Mouse (Mus musculus): ENCODE measurements around the gene Chd3.
A peak's percentile ranks its signal among the peaks of the same experiment; 100 is the strongest.

The Chd3 gene

DNA sequence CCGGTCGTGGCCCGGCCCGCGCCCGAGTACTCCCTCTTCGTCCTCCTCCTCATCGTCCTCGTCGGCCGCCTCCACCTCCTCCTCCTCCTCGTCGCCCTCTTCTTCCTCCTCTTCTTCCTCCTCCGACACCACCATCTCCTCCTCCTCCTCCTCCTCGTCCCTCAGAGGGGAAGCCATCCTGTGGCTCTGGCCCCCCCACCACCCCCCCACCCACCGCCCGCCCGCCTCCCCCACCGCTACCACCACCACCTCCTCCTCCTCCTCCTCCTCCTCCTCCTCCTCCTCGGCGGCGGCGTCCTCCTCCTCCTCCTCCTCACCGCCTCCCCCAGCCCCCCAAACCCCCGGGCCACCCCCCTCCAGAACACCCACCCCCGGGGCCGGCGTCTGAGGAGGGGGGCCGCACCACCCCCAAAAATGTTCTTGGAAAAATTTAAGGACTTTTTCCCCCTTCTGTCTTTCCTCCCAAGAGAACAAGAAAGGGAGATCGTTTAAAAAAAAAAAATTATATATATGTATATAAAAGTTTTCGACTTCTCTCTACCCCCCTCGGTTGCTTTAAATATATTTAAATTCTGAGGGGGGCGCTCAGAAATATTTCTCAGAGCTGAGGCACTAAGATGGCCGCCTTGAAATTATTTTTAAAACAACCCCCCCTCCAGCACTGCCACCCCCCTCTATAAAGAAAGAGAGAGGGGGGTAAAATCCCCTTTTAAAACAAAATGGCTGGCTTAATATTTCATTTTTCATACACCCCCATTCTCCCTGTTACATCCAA lies at the start of gene Chd3:
Chd3 (minus strand) TSS at position 192 of the 775 bp plus-strand sequence.
- no peak for DNase-seq (ENCODE audit: low spot score in 2 of 2)

- peak; percentile 88 to 94 for DNase-seq (ENCODE audit: low spot score in 2 of 2)
These were observed 48.5 kb upstream of the Chd3 start for GRCm38 (mm10) chr11:69417449-69418384.

DNA sequence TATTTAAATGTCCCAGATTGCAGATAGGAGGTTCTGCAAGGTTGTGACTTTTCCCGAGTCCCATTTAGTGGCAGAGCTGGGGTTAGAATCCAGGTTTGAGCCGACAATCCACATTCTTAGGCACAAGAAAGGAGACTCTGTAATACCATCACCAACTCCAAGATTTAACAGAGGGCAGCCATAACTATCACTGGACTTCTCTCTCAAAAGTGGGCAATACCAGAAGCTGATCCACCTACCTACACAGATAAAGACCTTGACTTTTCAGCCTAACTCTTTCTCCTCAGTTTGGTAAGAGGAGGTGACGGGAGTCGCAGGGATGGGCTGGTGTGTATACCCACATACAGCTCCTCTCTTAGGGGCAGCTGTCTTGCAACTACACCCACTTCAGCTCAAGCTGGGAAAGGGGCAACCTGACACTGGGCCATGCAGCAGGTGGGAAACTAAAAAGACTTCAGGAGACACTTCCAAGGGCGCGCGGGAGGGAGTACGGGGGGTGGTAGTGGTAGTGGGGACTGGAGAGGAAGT lies 47.8 kb upstream of the Chd3 start:
- DNase-seq (ENCODE audit: low spot score in 2 of 2) = no peak

GRCm38 (mm10) chr11:69416509-69416908 lies 47.3 kb upstream of the Chd3 start:
- DNase-seq (ENCODE audit: low spot score in 2 of 2) = no peak

- DNase-seq (ENCODE audit: low spot score in 2 of 2) = peak in 1 of 2 experiments; percentile 28
These were observed 46.7 kb upstream of the Chd3 start for GRCm38 (mm10) chr11:69415668-69416451.

GRCm38 (mm10) chr11:69415327-69415667 lies 46.1 kb upstream of the Chd3 start:
- peak in 1 of 2 experiments; percentile 71 for DNase-seq (ENCODE audit: low spot score in 2 of 2)

DNA sequence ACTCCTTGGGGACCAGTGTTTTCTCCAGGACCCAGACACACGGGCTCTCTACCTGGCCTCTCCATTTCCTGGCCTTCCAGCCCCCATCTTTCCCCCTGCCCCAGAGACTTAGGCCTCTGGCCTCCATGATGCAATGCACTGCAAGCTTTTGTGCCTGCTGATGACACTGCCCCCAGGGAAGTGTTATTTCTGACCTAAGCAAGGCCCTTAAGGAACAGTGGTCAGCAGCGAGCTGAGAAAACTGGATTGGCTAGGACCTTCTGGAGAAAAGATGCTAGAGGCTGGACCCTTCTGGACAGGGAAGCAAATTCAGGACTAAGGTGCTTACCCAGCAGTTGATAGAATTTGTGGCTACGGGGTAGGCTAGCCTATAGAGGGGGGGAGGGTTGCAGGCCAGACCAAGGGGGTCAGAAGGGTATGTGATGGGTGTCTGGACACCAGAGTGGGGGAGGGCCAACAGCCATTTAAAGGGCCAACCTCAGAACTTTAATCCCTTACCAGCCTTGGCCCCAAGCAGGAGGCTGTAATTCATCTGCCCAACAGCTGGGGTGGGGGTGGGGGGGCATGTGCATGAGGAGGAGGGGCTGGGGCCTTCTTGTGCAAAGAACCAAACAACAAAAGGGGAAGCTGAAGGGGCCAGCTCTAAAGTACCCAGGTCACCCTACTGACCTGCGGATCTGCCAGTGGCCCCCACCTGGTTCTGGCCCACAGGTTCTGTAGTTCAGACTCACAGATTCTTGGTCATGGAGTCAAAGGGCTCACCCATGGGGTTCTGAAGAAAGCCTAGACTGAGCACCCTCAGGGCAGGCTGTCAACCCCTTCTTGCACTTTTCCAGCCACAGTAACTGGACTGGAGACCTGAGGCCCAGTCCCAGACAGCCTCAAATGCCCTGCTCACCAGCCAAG lies 45.5 kb upstream of the Chd3 start:
- DNase-seq (ENCODE audit: low spot score in 2 of 2) = no peak

DNA sequence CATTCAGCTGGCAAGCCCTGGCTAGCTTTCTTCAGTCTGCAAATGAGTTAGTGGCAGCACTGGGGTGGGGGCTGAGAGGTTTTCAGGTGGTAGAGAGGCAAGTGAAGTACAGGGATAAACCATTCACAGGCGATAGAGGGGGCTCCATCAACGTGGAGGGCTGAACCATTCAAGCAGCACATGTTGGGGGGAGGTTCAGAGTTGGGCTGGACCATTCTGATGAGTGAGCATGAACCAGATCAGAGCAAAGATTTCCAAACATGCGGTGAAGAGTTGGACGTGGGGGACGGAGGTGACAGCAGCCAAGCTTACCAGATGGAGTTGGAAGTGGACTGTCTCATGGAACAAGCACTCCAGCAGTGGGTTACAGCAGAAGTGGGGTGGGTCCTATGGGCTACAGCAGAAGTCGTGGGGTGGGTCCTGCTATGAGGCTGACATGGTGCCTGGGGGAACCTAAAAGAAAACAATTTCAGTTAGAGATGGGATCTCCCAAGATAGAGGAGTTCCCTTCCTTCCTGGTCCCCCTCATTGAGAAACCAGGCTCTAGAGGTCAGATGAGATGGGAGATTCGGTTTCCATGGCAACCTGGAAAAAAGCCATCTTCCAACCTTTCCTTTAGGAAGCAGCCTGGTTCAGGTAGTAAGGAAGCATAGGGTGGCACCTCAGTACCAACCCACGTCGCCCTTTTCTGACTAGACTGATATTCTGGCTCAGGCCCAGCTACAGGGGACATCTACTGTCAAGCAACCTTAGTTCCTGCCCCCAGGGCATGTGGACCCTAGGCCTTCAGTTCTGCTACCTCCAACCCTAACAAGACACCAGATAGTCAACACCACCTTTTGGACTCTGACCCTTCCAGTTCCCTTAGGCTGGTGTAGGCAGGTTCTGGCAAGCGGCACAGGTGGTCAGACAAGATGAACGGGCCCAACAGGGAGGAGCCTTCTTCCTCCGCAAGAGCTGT lies 44.3 kb upstream of the Chd3 start, which contains the start of gene Kdm6b:
Kdm6b (minus strand) TSS at position 455 of the 961 bp plus-strand sequence.
- peak; percentile 72 to 77 for DNase-seq (ENCODE audit: low spot score in 2 of 2)

DNA sequence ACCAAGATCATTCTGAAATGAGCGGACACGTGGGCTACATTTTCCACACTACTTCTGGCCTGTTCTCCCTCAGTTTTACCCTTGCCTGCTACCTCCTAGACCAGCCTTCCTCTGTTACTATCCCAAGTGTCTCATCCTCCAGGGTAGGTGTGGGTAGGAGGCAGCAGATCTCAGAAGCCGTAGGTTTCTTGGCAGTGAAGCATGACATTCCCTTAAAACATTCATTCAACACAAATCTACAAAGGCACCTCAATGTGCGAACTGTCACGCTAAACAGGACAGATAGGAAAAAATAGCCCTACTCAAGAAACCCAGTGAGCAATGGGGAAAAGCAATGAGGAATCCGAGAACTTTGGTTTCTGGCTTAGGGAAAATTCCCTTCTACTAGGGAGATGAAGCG lies 43.3 kb upstream of the Chd3 start:
- no peak for DNase-seq (ENCODE audit: low spot score in 2 of 2)

DNA sequence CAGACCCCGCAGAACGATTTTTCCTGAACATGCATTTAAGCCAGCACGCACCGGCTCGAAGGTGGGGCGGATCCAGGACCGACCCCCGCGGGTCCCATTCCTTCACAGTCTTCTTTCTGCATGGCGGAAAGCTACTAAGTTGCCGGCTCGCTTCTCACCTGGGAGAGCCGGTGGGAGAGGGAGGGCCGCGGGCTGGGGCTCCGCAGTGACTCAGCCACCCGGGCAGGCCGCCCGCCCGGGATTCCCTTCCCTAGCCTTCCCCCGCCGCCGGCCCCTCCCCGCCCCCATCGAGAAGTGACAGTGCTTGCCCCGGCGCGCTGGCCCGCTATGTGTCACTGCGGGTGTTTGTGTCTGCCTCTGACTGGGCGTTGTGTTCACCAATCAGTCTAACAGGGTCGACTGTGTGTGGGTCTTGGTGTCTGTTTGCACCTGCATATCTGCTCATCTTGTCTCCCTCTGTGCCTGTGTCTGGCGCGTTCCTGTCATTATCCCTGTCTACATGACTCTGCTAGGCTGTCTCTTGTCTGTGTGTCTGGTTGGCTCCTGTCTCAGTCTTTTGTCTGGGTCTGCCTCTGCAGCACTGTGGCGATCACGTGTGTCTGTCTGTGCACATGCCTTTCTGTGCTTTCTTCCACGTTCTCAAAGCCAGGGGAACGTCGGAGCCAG lies 42.5 kb upstream of the Chd3 start:
- peak; percentile 66 to 79 for DNase-seq (ENCODE audit: low spot score in 2 of 2)

- DNase-seq (ENCODE audit: low spot score in 2 of 2) = peak; percentile 90 to 94
These were observed 41.9 kb upstream of the Chd3 start for GRCm38 (mm10) chr11:69411073-69411535.

- peak in 1 of 2 experiments; percentile 65 for DNase-seq (ENCODE audit: low spot score in 2 of 2)
These were observed 41.3 kb upstream of the Chd3 start for GRCm38 (mm10) chr11:69410310-69411072.

DNA sequence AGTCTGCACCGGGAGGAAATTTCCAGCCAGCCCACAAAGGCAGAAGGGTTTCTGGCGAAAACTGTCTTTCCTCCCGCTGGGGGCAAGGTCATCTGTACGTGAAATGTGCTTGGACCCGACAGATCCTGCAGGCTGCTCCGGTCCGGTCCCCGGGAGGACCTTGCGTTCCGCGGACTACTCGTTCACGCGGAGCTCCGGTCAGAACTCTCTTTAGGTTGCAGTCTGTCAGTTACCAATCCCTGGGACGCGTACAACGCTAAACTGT lies 40.8 kb upstream of the Chd3 start:
- DNase-seq (ENCODE audit: low spot score in 2 of 2) = no peak

DNA sequence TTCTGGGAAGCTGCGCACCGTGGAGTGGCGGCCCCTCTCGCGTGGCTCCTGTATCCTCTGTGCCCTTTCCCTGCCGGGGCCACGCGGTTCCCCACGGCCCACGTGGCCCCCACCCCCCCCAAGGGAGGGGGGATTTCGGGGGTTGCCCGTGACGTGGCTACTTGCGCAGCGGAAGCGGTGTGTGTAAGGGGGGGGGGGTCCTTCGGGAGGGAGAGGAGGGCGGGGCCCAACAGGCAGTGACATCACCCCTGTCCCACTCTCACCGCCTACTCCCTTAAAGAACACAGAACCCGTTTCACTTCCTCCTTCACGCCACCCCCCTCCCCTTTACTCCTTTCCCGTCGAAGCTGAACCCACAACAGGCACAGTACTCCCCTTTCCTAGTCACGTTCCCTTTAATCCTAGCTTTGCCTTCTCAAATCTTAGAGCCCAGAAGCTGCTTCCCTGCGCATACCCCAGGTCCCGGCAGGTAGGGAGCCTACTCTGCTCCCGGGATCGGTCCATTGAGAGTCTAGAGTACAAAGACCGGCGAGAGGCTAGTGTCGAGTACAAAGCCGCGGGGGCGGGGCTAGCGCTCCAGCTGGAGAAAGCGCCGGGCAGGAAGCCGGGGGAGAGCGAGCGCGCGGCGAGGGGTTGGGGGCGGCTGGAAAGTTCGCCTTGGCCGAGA lies 40.3 kb upstream of the Chd3 start:
- DNase-seq (ENCODE audit: low spot score in 2 of 2) = peak; percentile 70 to 82

DNA sequence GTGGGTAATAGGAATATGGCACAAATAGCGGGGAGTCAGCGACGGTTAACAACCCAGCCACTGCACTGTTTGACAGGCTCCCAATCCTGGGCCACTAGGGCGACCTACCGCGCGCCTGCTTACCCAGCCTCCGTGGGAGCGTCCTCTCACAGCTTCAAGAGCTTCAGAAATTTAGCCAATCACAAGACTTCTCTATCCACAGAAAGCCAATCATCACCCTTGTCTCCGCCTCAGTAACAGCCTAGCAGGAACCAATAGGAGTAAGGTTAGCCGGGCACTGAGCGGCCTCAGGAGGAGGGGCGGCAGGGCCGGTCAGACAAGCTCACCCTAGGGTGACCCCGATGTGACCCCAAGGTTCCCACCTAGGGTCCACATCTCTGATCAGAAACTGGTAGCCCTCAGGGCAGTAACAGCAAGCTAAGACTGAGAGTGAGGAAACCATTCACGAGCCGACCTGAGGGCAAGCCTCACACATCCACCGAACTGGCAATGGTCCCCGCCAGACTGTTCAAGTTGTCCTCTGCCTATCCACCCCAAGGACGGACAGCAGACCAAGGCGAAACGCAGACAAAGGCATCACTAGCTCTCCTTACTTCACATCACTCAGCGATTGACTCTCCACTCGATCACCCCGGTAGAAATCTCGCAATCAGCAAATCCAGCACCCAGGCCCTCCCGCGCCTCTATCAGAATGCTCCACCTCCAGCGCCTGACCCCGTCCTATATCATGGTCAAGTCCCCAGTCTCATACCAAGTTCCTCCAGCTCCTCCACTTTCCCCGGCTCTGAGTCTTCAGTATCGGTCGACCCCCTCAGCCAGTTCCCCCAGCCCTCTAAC lies 39.6 kb upstream of the Chd3 start:
- peak; percentile 68 to 77 for DNase-seq (ENCODE audit: low spot score in 2 of 2)

DNA sequence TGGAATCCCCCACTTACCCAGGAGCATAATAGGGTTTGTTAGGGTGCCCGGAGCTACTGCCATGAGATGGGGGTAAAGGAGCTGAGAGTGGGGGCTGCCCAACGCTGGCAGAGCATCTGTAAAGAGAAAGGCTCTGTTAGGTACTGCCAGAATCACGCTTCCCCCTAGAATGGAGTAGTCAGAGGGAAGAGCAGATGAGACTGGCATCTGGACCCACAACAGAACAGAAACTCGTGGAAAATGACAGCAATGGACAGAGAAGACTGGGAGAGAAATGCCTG lies 38.5 kb upstream of the Chd3 start:
- DNase-seq (ENCODE audit: low spot score in 2 of 2) = no peak
